Mouse (Mus musculus) bone marrow macrophage, adult 2 months (primary cell): ENCODE data around the gene Patj.

Experiments
- CTCF ChIP-seq: IDR thresholded peaks from 2 replicates; pipeline ENCODE4 v1.5.1; 2012; ENCODE audit warnings: low read depth, mild to moderate bottlenecking, low read length, moderate library complexity
- POLR2A ChIP-seq: IDR thresholded peaks from 2 replicates; pipeline ENCODE4 v1.6.1; 2012; ENCODE audit warnings: mild to moderate bottlenecking, low read depth, low read length, borderline replicate concordance

DNA sequence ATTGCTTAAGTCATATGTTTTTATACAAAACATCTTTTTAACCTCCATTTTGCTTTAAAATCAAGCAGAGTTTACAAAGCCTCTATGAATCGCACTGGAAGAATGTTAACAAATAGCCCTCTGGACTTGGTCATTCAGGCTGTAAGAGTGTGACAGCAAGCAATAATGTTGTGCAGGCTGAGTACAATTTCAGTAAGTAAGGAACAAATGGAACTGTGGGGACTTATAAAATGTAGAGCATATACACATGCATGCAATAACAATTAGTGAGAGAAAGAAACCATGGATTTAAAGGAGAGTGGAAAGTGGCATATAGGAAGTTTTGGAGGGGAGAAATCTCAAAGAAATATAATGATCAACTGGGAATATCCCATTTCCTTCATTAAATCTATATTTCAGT lies 261.2 kb downstream of the Patj start:
- TF ChIP-seq CTCF = no peak
- TF ChIP-seq POLR2A = no peak
